Mouse (Mus musculus): ENCODE measurements around the gene Aff2. TPM values are rescaled to one million over a fixed set of nuclear protein-coding genes. Genes with fewer than 3 reads are reported as not detected.

Gene Aff2
- total RNA-seq (2021), result 10 to 100 TPM; 21.6 to 21.7 TPM
- long read RNA-seq, experiment 1, partial matches to known transcripts, result 0 of 1 reads
- long read RNA-seq, experiment 1, other reads (novel, unspliced or antisense), result 1 of 1 reads
- long read RNA-seq, experiment 2, result 0 reads

DNA sequence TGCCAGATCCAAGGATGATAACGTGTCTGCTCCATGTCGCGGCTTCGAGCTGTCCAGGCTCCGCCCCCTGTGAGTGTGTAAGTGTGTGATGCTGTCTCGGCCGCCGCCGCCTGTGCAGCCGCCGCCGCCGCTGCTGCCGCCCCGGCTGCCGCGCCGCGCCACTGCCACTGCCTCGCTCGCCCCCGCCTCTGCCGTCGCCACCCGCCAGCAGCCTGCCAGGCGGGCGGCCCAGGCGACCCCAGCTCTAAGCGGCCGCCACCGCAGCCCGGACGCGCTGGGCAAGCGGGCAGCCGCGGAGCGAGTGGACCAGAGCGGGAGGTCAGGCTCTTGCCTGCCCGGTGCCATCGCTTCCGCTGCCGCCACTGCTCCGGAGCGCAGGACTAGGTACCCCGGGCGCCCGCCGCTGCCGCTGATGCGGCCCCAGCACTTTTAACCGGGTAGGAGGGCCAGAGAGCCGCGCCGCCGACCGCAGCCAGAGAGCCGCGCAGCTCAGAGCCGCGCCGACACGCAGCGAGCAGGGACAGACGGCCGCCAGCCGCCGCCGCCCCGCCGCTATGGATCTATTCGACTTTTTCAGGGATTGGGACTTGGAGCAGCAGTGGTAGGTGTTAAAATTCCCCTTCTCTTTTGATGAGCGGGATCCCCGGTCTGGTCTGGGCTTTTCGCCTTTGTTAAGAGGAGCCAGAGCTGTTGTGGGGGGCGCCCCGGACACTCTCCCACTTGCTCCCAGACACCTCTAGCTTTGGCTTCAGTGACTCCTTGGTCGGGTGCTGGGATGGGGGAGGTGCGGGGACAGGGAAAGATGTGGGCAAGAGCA is at the start of gene Aff2:
Gene Aff2 (plus strand): TSS at position 57 of the 817 bp plus-strand sequence.
- DNase-seq (ENCODE audit: low spot score in 2 of 2), result peak; percentile 42 to 62

DNA sequence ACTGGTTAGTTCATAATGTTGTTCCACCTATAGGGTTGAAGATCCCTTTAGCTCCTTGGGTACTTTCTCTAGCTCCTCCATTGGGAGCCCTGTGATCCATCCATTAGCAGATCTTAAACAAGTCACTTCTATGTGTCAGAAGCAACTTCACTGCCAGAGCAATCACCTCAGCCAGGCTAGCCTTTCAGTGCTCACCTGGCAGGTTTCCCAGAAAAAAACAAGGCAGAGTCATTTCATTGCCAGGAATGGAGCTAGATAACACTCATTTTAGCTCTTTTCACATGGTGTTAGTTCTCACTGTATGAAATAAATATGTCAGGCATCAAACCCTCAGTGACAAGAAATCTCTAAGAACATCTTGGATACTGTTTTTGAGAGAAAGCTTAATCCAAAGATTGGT is 22.8 kb upstream of the Aff2 start:
- no peak for DNase-seq (ENCODE audit: low spot score in 2 of 2)

DNA sequence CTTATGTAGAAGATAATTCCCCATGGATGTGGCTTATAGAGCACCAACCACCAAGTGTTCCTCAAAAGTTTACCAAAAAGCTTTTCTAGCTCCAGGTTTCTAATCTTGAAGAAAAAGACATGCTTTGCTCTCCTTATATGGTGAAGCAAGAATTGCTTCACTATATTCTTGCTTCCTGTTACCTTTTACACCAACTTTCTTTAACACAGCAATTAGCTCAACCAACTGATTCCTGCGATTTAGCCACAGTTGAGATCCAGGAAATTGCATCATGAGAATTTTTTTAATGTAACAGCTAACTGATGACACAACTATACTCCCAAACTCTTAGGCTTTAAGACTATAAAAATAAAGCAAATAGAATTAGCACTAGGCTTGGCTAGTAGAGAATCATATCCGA is 4.5 kb upstream of the Aff2 start:
- no peak for DNase-seq (ENCODE audit: low spot score in 2 of 2)

DNA sequence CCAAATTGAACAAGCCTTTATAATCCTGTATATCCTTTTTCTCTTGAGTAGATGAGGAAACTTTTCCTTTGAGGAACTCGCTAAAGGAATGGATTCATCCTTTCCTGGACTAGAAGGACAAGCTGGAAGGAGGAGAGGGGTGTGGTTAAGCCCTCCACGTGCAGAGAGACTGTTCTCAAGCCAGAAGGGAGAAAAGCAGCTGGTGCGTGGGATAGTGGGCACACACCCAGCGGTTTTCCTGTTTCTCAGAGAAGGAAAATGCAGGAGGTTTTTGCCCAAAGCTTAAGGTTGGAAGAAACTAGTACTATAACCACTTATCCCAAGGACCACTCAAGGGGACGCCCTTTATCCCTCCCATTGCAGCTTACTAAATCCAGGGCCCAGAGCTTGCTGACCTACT is 734 bp upstream of the Aff2 start:
- peak; percentile 75 to 76 for DNase-seq (ENCODE audit: low spot score in 2 of 2)

DNA sequence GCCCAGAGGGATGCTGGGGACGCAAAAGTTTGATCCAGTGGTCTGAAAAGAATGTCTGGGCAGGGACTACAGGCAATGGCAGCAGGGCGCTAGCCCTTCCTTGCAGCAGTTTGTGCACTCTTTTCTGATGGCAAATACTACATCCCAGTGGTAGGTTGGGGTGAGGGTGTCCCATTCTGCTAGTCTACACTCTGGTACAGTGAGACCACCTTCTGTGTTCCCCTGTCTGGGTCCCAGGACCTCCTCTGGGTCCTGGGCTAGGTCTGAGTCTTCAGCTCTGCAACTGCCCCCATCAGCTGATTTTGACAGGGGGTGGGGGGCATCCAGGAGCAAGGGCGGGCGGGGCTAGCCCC is 233 bp upstream of the Aff2 start:
- no peak for DNase-seq (ENCODE audit: low spot score in 2 of 2)

DNA sequence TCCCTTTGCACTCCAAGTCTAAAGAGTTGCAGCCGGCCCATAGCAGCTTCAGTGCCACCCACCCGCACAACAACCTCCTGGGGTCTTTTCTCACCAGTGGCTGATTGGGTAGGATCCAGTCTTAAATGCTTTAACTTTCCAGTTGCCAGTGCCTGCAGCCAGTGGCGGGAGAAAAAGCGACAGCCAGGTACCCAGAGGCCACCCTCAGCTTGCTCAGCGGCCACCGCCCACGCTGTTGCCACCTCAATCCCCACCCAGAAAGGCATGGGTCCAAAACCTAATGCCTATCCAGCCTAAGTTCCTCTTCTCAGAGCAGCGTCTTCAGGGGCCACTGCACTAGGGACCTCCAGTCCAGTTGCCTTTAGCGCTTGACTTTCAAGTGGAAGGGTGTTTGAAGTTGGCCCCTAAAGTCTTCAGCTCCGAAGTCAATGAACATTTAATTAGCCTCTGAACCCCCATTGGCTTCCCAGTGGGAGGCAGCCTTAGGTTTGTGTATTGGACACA is 1.0 kb downstream of the Aff2 start:
- DNase-seq (ENCODE audit: low spot score in 2 of 2), result peak in 1 of 2 experiments; percentile 3

DNA sequence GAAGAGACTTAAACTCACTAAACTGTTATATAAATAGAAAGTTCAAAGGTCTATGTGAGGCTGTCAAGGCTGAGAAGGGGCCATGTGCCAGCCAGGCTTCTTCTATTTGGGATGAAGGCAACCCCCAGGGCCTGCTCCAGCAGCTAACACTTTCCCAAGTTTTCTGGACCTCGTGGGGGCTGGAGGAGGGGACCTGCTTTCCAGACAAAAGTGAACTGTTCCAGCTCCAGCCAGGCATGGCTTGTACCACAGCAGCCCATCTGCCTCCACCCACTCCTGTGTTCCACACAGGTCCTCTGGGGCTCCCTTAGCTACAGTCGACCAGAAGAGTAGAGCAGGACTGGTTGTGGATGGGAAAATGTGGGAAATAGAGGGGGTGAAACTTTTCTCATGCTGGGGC is 4.1 kb downstream of the Aff2 start:
- DNase-seq (ENCODE audit: low spot score in 2 of 2), result no peak

DNA sequence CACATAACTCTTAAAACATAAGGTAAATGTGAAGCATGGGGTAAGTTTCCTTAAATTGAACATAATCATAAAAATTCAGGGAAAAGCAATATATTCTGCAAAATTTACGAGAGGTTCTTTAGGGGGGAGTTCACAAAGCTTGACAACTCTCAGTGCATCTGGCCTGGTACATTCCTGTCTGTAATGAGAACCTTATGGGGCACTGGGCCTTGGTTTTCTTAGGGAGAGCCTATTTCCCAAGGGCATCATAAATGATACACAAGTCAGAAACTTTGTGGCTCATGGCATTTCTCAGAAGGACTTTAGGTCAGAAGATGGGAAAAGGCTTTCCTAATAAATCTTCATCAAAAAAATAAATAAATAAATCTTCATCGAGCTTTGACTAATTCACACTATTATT is 13.2 kb downstream of the Aff2 start:
- DNase-seq (ENCODE audit: low spot score in 2 of 2), result no peak

DNA sequence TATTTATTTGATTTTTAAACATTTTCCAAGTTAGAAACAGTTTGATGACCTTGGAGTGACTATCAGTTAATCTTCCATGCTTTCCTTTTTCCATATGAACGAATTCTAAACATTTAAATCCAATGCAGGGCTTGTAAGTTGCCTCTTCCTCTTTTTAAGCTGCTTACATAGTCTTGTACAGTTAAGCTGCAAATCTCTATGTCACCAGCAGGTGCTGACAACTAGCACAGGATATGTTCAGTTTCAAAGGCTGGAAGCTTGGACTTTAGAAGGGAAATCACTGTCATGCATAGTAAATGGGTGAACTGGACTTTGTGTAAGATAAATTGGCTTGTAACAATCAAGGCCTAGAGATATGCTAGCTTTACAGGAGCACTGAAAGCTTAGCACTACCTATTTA is 29.6 kb downstream of the Aff2 start:
- no peak for DNase-seq (ENCODE audit: low spot score in 2 of 2)

DNA sequence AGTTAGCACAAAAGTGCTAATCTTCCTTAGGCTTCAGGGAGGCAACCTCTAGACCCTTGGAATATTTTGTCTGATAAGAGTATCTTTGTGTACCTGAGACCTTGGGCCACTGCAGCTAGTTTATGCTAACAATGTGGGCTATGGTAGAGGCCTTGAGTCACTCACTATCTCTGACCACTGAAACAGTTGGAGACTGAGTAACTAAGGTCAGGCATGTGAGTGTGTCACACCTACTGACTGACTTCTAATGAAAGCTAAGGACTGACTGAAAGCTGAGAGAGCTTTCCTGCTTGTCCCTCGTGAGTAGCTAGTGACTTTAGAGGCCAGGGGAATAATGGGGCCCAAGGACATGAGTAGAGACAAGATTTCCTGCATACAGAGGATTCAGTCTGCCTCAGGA is 54.9 kb downstream of the Aff2 start:
- DNase-seq (ENCODE audit: low spot score in 2 of 2), result no peak

DNA sequence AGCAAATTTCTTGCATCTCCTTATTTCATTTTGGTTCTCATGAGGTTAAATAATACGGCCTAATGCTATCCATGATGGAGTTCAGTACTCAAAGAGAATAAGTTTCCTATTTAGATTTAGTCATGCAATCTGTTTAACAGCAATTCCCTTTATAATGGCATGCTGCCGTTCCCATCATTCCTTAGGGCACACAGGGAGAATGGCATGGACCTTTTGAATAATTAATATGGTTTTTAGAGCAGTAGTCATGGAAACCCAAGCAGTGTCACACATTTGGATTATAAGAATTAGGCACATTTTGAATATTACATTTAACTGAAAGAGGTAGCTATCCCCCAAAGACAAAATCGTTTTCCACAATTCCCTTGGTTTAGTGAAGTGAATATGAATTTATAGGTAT is 78.3 kb downstream of the Aff2 start:
- no peak for DNase-seq (ENCODE audit: low spot score in 2 of 2)

DNA sequence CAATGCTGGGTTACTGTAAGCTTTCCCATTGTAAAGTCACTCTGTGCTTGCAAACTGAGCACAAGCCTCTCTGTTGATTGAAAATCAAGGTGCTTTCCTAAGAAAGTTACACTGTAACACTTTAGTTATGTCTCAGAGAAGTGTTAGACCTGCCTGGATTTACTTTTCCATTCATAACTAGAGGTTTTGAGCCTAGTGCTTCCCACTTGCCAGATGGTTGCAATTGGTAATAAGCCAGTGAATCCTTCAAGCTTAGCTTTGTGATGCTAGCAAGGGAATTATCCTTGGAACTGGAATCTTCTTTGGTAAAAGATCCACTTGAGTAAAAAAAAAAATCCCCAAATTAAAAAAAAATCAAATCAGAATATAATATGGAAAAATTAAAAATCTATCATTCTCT is 81.8 kb downstream of the Aff2 start:
- peak; percentile 5 to 6 for DNase-seq (ENCODE audit: low spot score in 2 of 2)

DNA sequence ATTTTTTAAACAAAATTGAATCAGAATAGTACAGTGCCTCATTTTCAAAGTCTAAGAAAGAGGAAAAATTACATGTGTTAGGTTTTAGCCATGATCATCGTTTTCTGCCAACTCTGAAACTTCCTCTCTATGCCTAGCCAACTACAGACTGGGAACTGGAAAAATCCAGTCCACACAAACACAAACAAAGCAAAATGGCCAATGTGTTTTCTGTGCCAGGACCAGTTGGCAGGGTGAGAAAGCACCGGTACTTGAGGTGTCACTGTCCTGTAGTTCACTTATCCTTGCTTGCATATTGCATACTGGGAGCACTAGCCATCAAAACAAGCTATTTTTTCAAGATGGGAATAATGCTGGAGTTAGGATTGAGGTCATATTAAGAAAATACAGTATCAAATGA is 100.8 kb downstream of the Aff2 start:
- no peak for DNase-seq (ENCODE audit: low spot score in 2 of 2)

DNA sequence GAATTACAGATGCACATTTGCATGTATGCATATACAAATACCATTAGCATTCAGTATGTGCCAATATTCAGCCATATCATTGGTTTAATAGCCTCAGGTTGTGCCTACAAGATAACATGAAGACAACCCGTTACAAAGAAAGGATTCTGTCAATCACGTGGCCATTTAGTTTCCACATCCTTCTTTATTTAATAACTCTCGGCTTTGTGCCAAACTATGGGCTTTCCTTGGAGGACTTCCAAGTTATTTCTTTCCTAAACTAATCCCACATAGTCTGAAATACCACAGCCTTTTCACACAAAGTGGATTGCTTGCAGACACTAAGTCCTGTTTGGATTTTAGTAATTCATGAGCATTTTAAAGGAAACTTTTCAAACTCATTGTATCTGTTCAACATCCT is 142.0 kb downstream of the Aff2 start:
- DNase-seq (ENCODE audit: low spot score in 2 of 2), result no peak

DNA sequence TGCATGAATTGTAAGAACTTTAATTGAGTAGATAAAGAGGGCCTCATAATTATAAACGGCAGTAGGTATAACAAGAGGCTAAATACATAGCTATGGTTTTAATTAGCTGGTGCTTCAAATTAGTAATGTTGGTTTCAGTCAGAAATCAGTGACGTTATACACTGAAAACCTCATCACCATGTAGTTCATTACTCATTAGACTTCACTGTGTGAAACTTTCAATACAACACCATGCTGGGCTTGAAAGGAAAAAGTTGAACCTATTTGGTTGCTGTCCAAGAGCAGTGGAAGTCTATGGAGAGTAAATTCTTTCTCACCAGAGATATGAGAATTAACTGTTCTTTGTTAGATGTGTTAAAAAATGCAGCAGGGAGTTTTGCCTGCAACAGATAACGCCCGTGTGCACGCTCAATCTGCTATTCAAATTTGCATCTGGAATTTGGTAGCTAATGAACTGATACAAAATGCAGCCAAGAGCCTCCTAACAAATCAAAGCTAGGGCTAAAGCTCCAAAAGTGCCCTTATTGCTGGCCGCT is 158.0 kb downstream of the Aff2 start:
- DNase-seq (ENCODE audit: low spot score in 2 of 2), result no peak

DNA sequence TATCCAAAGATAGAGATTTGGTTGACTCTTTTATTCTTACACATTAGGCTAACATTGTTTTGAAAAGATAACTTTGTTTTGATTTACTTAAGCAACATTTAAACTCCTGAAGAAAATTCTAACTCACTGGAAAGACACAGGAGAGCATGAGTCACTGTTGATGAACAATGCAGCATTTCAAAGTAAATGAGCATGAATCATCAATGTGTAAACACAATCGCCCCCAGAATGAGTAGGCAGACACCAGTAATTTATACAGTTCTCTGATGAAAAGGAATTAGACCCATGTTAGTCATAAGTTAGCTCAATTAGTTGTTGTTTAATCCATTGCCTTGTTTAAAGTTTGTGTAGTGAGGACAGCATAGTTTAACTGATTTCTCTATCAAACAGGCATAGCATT is 180.7 kb downstream of the Aff2 start:
- peak in 1 of 2 experiments; percentile 4 for DNase-seq (ENCODE audit: low spot score in 2 of 2)

DNA sequence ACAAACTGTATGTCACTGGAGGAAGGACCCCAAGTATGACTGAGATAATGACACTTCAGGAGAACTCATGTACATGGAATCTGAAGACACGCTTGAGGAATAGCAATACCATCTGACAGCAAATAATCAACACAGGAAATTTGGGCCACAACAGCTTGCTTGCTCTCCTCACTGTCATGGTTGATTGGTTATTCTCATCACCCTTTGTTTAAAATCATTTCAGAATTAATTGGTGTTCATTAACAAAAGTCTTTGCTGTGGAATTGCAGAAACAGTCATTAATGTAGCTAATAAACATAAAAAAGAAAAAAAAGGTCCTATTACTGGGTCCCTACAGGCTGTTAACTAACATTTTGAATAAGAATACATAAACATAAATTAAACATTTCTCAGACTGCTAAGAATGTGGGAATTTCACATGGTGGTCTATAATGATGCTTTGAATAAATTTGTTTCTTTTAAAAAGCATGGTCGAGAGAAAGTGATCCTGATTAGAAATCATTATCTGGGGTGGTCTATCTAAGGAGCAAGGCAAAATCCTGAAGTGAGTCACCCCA is 219.9 kb downstream of the Aff2 start:
- DNase-seq (ENCODE audit: low spot score in 2 of 2), result no peak

DNA sequence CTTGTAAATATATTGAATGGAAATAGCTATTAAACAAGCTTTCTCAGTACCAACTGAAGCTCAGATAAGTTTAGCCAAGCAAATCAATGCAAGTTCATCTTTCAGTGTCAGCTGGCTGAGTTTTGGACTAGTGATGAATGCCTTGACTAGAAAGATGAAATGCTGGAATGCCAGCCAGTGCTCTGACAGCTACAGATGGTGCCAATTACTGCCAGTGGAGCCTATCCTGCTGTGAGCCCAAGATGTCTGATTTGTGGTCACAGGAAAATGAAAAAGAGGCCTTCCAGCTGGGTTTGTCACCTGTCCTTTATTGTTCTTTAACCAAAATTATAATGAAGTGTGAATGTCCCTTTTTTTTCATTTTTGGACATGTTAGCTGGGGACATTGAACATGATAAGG is 248.7 kb downstream of the Aff2 start:
- DNase-seq (ENCODE audit: low spot score in 2 of 2), result no peak

DNA sequence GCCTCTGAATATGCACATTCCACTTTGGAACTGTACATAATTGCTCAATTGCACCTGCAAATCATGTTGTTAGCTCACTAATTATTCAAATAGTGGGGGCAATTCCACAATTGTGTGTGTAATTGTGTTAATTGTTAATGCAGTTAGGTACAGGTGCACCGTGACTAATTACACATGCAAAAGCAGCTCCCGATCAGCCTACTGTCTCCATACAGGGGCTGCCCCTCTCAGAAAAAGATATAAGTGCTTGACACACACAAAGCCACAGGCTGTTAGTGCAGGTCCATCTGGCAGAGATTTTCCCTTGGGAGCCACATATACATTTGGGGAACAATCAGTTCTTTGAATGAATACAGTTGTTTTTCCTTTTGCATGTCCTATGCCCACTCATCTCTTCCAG is 302.9 kb downstream of the Aff2 start:
- no peak for DNase-seq (ENCODE audit: low spot score in 2 of 2)

DNA sequence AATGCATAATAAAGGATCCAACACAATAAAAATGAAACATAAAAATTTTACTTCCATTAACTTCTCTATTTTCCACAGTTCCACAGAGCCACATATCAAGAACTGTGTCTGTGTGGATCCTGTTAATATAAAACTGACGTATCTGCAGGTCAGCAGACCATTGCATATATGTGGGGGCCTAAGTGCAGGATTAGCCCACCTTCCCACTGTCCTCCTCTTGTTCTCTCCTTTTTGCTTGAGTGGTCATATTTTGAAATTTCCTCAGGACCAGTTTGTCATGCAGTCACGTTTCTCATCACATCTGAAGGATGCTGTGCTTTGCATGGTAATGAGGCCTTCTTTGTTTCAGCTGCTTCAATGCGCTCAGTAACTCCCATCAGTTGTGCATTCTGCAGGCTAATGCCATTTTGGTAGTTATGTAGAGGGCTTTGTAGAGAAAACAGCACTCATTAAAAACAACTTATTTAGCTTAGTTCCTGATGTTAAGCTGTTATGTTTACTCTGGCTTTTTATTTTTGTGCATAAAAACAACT is 306.1 kb downstream of the Aff2 start:
- DNase-seq (ENCODE audit: low spot score in 2 of 2), result no peak

DNA sequence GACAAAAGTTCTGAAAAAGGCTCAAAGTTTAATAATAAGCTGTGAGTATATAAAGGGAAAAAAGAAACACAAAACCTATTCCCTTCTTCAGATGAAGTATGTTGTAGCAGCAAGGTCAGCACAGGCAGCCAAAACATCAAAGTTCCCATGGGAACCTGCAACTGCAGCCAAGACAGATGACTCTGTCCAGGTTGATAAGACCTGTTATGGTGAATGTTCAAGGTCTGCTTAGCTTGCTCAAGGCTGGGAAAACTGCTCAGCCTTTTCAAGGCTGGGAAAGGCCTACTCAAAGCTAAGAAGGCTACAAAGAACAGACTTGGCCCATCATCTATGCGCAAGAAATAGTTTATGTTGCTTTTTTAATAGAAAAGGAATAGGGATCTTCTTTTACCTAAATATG is 315.6 kb downstream of the Aff2 start:
- DNase-seq (ENCODE audit: low spot score in 2 of 2), result no peak

DNA sequence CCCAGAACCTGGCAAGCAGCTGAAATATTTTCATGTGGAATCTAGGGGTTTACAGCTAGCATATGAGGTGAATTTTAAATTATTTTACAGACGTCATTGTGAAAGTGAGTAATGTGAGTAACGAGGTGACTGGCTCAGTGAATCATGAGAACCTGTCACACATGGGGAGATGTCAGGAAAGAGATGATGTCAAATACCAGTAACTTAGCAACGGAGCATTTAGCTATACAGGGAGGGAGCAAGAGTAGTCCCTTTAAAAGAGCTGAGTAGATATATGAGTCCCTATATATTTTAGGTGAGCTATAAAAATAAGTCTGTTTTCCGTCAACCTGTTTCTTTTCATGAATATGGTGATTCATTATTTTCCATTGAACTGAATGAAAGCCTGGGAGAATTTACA is 338.7 kb downstream of the Aff2 start:
- no peak for DNase-seq (ENCODE audit: low spot score in 2 of 2)

All from left cerebral cortex, adult 18-20 months (tissue).